Mouse (Mus musculus) midbrain, embryonic 16.5 days (tissue): ENCODE measurements around the gene Kcnk15. TPM values are rescaled to one million over a fixed set of nuclear protein-coding genes. Genes with fewer than 3 reads are reported as not detected.

Experiments used
- ATAC-seq: fragments of 200-750 bp; cut with Nextera tagmentation; 2 replicates; pipeline ENCODE4 v1.8.0; 2017; ENCODE audit warnings: moderate TSS enrichment
- H3K27ac ChIP-seq: fragments of 300-500 bp; sonication (generic); 2 replicates; pipeline ENCODE4 v1.5.1; 2014; ENCODE audit warnings: mild to moderate bottlenecking, low read length, mixed read lengths
- H3K27me3 ChIP-seq: fragments of 300-500 bp; sonication (generic); 2 replicates; pipeline ENCODE4 v1.6.1; 2014; ENCODE audit warnings: low read depth, low read length, mixed read lengths; ENCODE audit not compliant: control insufficient read depth, insufficient read depth
- H3K36me3 ChIP-seq: fragments of 300-500 bp; sonication (generic); 2 replicates; pipeline ENCODE4 v1.6.1; 2014; ENCODE audit warnings: mild to moderate bottlenecking, low read length, moderate library complexity, mixed read lengths; ENCODE audit not compliant: control insufficient read depth, insufficient read depth
- H3K4me1 ChIP-seq: fragments of 300-500 bp; sonication (generic); 2 replicates; pipeline ENCODE4 v1.6.1; 2014; ENCODE audit warnings: mild to moderate bottlenecking, low read length, mixed read lengths; ENCODE audit not compliant: control insufficient read depth, insufficient read depth
- H3K4me2 ChIP-seq: fragments of 300-500 bp; sonication (generic); 2 replicates; pipeline ENCODE4 v1.6.1; 2014; ENCODE audit warnings: mild to moderate bottlenecking, low read length, mixed read lengths
- H3K4me3 ChIP-seq: fragments of 300-500 bp; sonication (generic); 2 replicates; pipeline ENCODE4 v1.5.1; 2014; ENCODE audit warnings: low read depth, mild to moderate bottlenecking, low read length, moderate library complexity, mixed read lengths
- H3K9ac ChIP-seq: fragments of 300-500 bp; sonication (generic); 2 replicates; pipeline ENCODE4 v1.6.1; 2014; ENCODE audit warnings: low read depth, low read length, mixed read lengths
- H3K9me3 ChIP-seq: fragments of 300-500 bp; sonication (generic); replicated peaks from 2 replicates; pipeline ENCODE4 v1.6.1; 2014; ENCODE audit warnings: mild to moderate bottlenecking, low read length, mixed read lengths; ENCODE audit not compliant: control insufficient read depth, poor library complexity, severe bottlenecking
- WGBS: fragments of 180-500 bp; shearing (Covaris S2); extraction: QIAGEN DNeasy Blood & Tissue Kit; methylation state at CpG from one replicate; pipeline ENCODE4 v1.1.7; 2014; 5-methylcytosine and 5-hydroxymethylcytosine counted together
- polyA plus RNA-seq: library from polyadenylated mRNA; unstranded; fragments of >200 nt; fragmentation: Nextera tagmentation; extraction: Ambion mirVana; gene quantifications from 2 replicates; pipeline ENCODE4 v1.2.1, GENCODE M21; 2015

Gene Kcnk15
- polyA plus RNA-seq = 0.17 and 0.33 TPM in 2 replicates

GRCm38 (mm10) chr2:163853461-163853901, at the start of gene Kcnk15:
Gene Kcnk15, plus strand, starts transcription at chr2:163853651.
- Histone ChIP-seq H3K4me2 (peak within 1 kb of the TSS; percentile 44), H3K9ac (no peak within 1 kb of the TSS), H3K4me3 (peak within 1 kb of the TSS; percentile 31), H3K36me3 (no peaks in the 10 kb centered on the region), H3K9me3 (no peaks in the 10 kb centered on the region), H3K27ac (no peak within 1 kb of the TSS), H3K4me1 (peaks cover 3% of the 10 kb centered on the region; the same call in 1 of the 2 replicates), H3K27me3 (peaks cover 83% of the 10 kb centered on the region)
- 1% methylated on average over 34 of the region's 38 CpGs for WGBS
- peak; percentile 39; the same call in 1 of the 2 replicates for ATAC-seq

- ATAC-seq = no peak
- Histone ChIP-seq H3K4me1 (no peaks in the 10 kb centered on the region), H3K36me3 (no peaks in the 10 kb centered on the region), H3K9ac (no peak overlapping the region), H3K27me3 (no peaks in the 10 kb centered on the region), H3K9me3 (no peaks in the 10 kb centered on the region), H3K4me3 (no peak overlapping the region), H3K27ac (no peak overlapping the region), H3K4me2 (no peak overlapping the region)
- 84% methylated on average over 5 of the region's 5 CpGs for WGBS
Observed at GRCm38 (mm10) chr2:163803838-163804237, 49.6 kb upstream of the Kcnk15 start.

GRCm38 (mm10) chr2:163809166-163809565, 44.3 kb upstream of the Kcnk15 start:
- no peak for ATAC-seq
- Histone ChIP-seq H3K27ac (no peak overlapping the region), H3K9me3 (no peaks in the 10 kb centered on the region), H3K36me3 (no peaks in the 10 kb centered on the region), H3K4me2 (no peak overlapping the region), H3K9ac (no peak overlapping the region), H3K4me1 (no peaks in the 10 kb centered on the region), H3K27me3 (no peaks in the 10 kb centered on the region), H3K4me3 (no peak overlapping the region)
- WGBS = 92% methylated on average over 4 of the region's 4 CpGs

- Histone ChIP-seq H3K4me1 (no peaks in the 10 kb centered on the region), H3K9me3 (no peaks in the 10 kb centered on the region), H3K36me3 (no peaks in the 10 kb centered on the region), H3K4me3 (no peak overlapping the region), H3K4me2 (no peak overlapping the region), H3K27ac (no peak overlapping the region), H3K27me3 (no peaks in the 10 kb centered on the region), H3K9ac (no peak overlapping the region)
- ATAC-seq = no peak
- WGBS = 63% methylated on average over 7 of the region's 7 CpGs
Observed at GRCm38 (mm10) chr2:163809704-163810103, 43.7 kb upstream of the Kcnk15 start.

- Histone ChIP-seq H3K9ac (no peak overlapping the region), H3K27ac (no peak overlapping the region), H3K9me3 (no peaks in the 10 kb centered on the region), H3K4me3 (no peak overlapping the region), H3K4me1 (no peaks in the 10 kb centered on the region), H3K36me3 (no peaks in the 10 kb centered on the region), H3K4me2 (no peak overlapping the region), H3K27me3 (no peaks in the 10 kb centered on the region)
- no peak for ATAC-seq
- 62% methylated on average over 5 of the region's 5 CpGs for WGBS
Observed at GRCm38 (mm10) chr2:163813077-163813476, 40.4 kb upstream of the Kcnk15 start.

GRCm38 (mm10) chr2:163814739-163815465, 38.5 kb upstream of the Kcnk15 start:
- Histone ChIP-seq H3K9ac (no peak overlapping the region), H3K4me2 (no peak overlapping the region), H3K36me3 (no peaks in the 10 kb centered on the region), H3K27ac (no peak overlapping the region), H3K4me1 (no peaks in the 10 kb centered on the region), H3K27me3 (no peaks in the 10 kb centered on the region), H3K4me3 (no peak overlapping the region), H3K9me3 (no peaks in the 10 kb centered on the region)
- no peak for ATAC-seq
- WGBS = 87% methylated on average over 9 of the region's 9 CpGs

- 72% methylated on average over 4 of the region's 4 CpGs for whole genome bisulfite sequencing
- H3K27ac ChIP-seq = no peak within 1 kb of the TSS
- H3K9me3 ChIP-seq = no peaks in the 10 kb centered on the region
- no peak within 1 kb of the TSS for H3K4me3 ChIP-seq
- H3K4me2 ChIP-seq = no peak within 1 kb of the TSS
- no peaks in the 10 kb centered on the region for H3K36me3 ChIP-seq
- H3K9ac ChIP-seq = no peak within 1 kb of the TSS
- no peak for ATAC-seq
- H3K27me3 ChIP-seq = 0 out of 2 replicates have a peak, but pooled peaks cover 2% of the 10 kb centered on the region
- H3K4me1 ChIP-seq = no peaks in the 10 kb centered on the region
Observed at GRCm38 (mm10) chr2:163820607-163821006, 32.8 kb upstream of the Kcnk15 start, which contains the start of gene Ccn5. Gene Ccn5, plus strand, starts transcription at chr2:163820861.

- 8% methylated on average over 4 of the region's 4 CpGs for WGBS
- Histone ChIP-seq H3K9me3 (no peaks in the 10 kb centered on the region), H3K36me3 (no peaks in the 10 kb centered on the region), H3K27ac (no peak overlapping the region), H3K4me3 (no peak overlapping the region), H3K4me1 (no peaks in the 10 kb centered on the region), H3K4me2 (no peak overlapping the region), H3K9ac (no peak overlapping the region), H3K27me3 (0 out of 2 replicates have a peak, but pooled peaks cover 2% of the 10 kb centered on the region)
- ATAC-seq = no peak
Observed at GRCm38 (mm10) chr2:163823248-163823647, 30.2 kb upstream of the Kcnk15 start.

- Histone ChIP-seq H3K9me3 (no peaks in the 10 kb centered on the region), H3K27ac (no peak overlapping the region), H3K4me3 (no peak overlapping the region), H3K9ac (no peak overlapping the region), H3K27me3 (0 out of 2 replicates have a peak, but pooled peaks cover 2% of the 10 kb centered on the region), H3K36me3 (no peaks in the 10 kb centered on the region), H3K4me2 (no peak overlapping the region), H3K4me1 (no peaks in the 10 kb centered on the region)
- ATAC-seq = no peak
- WGBS = 20% methylated on average over 11 of the region's 11 CpGs
Observed at GRCm38 (mm10) chr2:163823771-163824170, 29.7 kb upstream of the Kcnk15 start.
